Mouse (Mus musculus): ENCODE measurements around the gene Hdgf. TPM values are rescaled to one million over a fixed set of nuclear protein-coding genes. Genes with fewer than 3 reads are reported as not detected.
"Not testable (repeated sequence)": the region's sequence is repeated elsewhere in the genome, so short reads cannot be mapped to it uniquely, and the experiment has no call there.

Gene Hdgf
- 269 and 289 TPM in 2 replicates for polyA plus RNA-seq (2014; fragmentation: Nextera tagmentation; extraction: Ambion mirVana)

DNA sequence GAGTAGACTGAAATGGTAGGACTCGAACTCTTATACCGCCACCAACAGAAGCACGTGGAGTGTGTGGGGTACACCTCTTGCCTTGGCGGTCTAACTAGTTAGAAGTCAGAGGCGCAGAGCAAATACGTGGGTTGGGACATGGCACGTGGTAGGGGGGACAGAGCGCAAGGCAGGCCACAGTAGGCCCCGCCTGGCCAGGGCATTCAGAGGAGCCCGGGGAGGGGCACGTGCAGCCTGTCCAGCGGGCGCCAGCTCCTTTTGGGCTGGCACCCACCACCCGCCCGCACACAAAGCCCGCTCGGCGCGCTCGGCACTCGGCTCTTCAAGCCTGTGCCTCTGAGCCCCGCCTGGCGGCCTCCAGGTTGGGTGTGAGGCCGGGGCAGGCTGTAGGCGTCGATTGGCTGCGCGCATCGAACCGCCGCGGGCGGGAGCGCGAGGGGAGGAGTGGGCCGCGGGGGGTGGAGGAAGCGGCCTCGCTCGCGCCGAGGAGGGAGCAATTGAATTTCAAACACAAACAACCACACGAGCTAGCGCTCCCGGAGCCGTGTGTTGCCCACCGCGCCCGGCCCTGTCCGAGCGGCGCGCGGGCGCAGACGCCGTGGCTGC, at the start of gene Hdgf:
Hdgf (plus strand) TSS at position 442 of the 606 bp plus-strand sequence.
- peaks cover 14% of the 10 kb centered on the region for H3K4me1 ChIP-seq (ENCODE audit: control insufficient read depth, insufficient read depth, low read length)
- no peaks in the 10 kb centered on the region for H3K9me3 ChIP-seq (replicated peaks; ENCODE audit: control insufficient read depth, low read length)
- H3K4me3 ChIP-seq (ENCODE audit: low read depth, low read length), result peak within 1 kb of the TSS; percentile 99
- H3K4me2 ChIP-seq (ENCODE audit: low read depth, low read length), result peak within 1 kb of the TSS; percentile 62
- under 1% methylated on average over 50 of the region's 57 CpGs for WGBS
- no peaks in the 10 kb centered on the region for H3K36me3 ChIP-seq (replicated peaks; ENCODE audit: control insufficient read depth, insufficient read depth, low read depth, low read length)
- no peaks in the 10 kb centered on the region for H3K27me3 ChIP-seq (ENCODE audit: control insufficient read depth, insufficient read depth, low read length)
- peak; percentile 98 for DNase-seq (ENCODE audit: low spot score)
- peak; percentile 90 for ATAC-seq (replicated peaks; ENCODE audit: insufficient number of reproducible peaks, low FRiP score, low TSS enrichment, low read depth)
- peak within 1 kb of the TSS; percentile 95 for H3K27ac ChIP-seq (replicated peaks; ENCODE audit: low read depth, low read length)
- peak within 1 kb of the TSS; percentile 98 for H3K9ac ChIP-seq (replicated peaks; ENCODE audit: low read length)

DNA sequence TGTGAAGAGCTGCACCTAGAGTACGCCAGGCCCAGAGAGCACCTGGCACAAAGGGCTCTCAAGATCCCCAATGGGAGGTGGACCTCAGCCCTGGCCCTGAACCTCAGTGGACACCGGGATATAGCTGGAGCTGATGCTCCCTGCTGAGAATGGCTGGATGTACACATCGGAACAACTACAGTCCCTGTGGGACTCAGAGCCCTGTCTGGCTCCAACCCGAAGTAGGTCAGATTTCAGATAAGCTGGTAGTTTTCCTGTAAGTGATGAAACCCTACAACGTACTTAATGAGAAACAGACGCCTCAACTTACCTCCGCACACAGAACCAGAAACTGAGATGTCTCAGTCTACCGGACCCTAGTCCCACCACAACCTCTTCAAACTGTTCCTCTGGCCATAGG, 48.5 kb upstream of the Hdgf start:
- no peak overlapping the region for H3K4me2 ChIP-seq (ENCODE audit: low read depth, low read length)
- H3K27me3 ChIP-seq (ENCODE audit: control insufficient read depth, insufficient read depth, low read length), result no peaks in the 10 kb centered on the region
- no peak overlapping the region for H3K27ac ChIP-seq (replicated peaks; ENCODE audit: low read depth, low read length)
- H3K36me3 ChIP-seq (replicated peaks; ENCODE audit: control insufficient read depth, insufficient read depth, low read depth, low read length), result peaks cover 2% of the 10 kb centered on the region; the same call in 1 of the 2 replicates
- no peaks in the 10 kb centered on the region for H3K4me1 ChIP-seq (ENCODE audit: control insufficient read depth, insufficient read depth, low read length)
- H3K9me3 ChIP-seq (replicated peaks; ENCODE audit: control insufficient read depth, low read length), result no peaks in the 10 kb centered on the region
- 56% methylated on average over 8 of the region's 8 CpGs for WGBS
- no peak for ATAC-seq (replicated peaks; ENCODE audit: insufficient number of reproducible peaks, low FRiP score, low TSS enrichment, low read depth)
- peak; percentile 35 for DNase-seq (ENCODE audit: low spot score)
- no peak overlapping the region for H3K4me3 ChIP-seq (ENCODE audit: low read depth, low read length)
- no peak overlapping the region for H3K9ac ChIP-seq (replicated peaks; ENCODE audit: low read length)

DNA sequence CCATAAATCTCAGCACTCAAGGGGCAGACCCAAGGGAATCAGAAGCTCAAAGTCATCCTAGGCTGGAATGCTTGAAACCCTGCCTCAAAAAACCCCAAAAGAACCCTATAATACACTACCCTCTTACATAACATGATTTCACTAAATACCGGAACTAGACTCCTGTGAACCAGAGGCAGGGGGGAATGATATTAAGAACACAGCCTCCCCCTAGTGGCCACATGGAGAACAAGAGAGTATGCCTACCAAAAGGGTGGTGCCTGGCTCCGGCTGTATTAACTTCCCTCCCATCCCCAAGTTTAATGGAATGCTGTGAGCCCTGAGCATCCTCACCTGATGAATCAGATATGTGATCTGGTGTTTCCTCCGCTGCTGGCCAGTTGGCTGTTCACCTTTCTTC, 46.3 kb upstream of the Hdgf start:
- Histone ChIP-seq H3K4me2 (ENCODE audit: low read depth, low read length) (no peak overlapping the region), H3K4me1 (ENCODE audit: control insufficient read depth, insufficient read depth, low read length) (no peaks in the 10 kb centered on the region), H3K4me3 (ENCODE audit: low read depth, low read length) (no peak overlapping the region), H3K27me3 (ENCODE audit: control insufficient read depth, insufficient read depth, low read length) (no peaks in the 10 kb centered on the region), H3K36me3 (replicated peaks; ENCODE audit: control insufficient read depth, insufficient read depth, low read depth, low read length) (peaks cover 2% of the 10 kb centered on the region; the same call in 1 of the 2 replicates), H3K27ac (replicated peaks; ENCODE audit: low read depth, low read length) (no peak overlapping the region), H3K9ac (replicated peaks; ENCODE audit: low read length) (no peak overlapping the region), H3K9me3 (replicated peaks; ENCODE audit: control insufficient read depth, low read length) (no peaks in the 10 kb centered on the region)
- ATAC-seq (replicated peaks; ENCODE audit: insufficient number of reproducible peaks, low FRiP score, low TSS enrichment, low read depth) (no peak), DNase-seq (ENCODE audit: low spot score) (peak; percentile 83)
- WGBS, result 31% methylated on average over 3 of the region's 3 CpGs

DNA sequence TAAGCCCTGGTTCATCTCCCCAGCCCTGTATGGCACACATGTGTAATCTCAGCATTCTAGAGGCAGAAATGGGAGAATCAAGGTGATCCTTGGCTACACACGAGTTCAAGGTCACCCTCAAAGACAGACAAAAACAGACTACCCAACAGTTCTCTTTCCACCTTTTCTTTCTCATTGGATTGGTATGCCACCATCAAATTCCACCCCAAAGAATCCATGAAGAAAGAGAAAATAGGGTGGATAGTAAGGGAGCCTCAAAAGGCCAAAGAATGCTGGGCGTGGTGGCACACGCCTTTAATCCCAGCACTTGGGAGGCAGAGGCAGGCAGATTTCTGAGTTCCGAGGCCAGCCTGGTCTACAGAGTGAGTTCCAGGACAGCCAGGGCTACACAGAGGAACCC, 42.0 kb upstream of the Hdgf start:
- not testable (repeated sequence) for H3K4me3 ChIP-seq (ENCODE audit: low read depth, low read length); ATAC-seq (replicated peaks; ENCODE audit: insufficient number of reproducible peaks, low FRiP score, low TSS enrichment, low read depth); H3K4me1 ChIP-seq (ENCODE audit: control insufficient read depth, insufficient read depth, low read length); H3K36me3 ChIP-seq (replicated peaks; ENCODE audit: control insufficient read depth, insufficient read depth, low read depth, low read length); H3K4me2 ChIP-seq (ENCODE audit: low read depth, low read length); H3K27ac ChIP-seq (replicated peaks; ENCODE audit: low read depth, low read length); DNase-seq (ENCODE audit: low spot score); H3K9me3 ChIP-seq (replicated peaks; ENCODE audit: control insufficient read depth, low read length); H3K9ac ChIP-seq (replicated peaks; ENCODE audit: low read length); H3K27me3 ChIP-seq (ENCODE audit: control insufficient read depth, insufficient read depth, low read length)
- 91% methylated on average over 4 of the region's 4 CpGs for WGBS

DNA sequence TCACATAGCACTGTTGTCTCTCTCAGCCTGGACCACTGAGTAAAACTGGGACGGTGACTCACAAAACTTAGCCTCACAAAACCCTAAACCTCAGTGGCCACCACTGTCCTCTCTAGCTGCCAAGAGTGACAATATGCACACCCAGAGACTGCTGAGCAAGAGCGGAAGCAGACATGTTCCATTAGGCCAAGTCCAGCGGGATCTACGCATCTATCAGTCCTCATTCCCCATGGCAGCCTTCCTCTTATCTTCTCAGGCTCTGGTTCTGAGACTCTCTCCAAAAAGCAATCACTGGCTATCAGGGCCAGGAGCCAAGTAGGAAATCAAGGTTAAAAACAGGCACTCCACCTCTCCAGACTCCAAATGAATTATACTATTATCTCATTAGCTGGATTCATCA, 28.4 kb upstream of the Hdgf start:
- ATAC-seq (replicated peaks; ENCODE audit: insufficient number of reproducible peaks, low FRiP score, low TSS enrichment, low read depth) (no peak), DNase-seq (ENCODE audit: low spot score) (no peak)
- Histone ChIP-seq H3K9me3 (replicated peaks; ENCODE audit: control insufficient read depth, low read length) (no peaks in the 10 kb centered on the region), H3K27ac (replicated peaks; ENCODE audit: low read depth, low read length) (no peak overlapping the region), H3K4me3 (ENCODE audit: low read depth, low read length) (no peak overlapping the region), H3K9ac (replicated peaks; ENCODE audit: low read length) (no peak overlapping the region), H3K4me2 (ENCODE audit: low read depth, low read length) (no peak overlapping the region), H3K36me3 (replicated peaks; ENCODE audit: control insufficient read depth, insufficient read depth, low read depth, low read length) (no peaks in the 10 kb centered on the region), H3K27me3 (ENCODE audit: control insufficient read depth, insufficient read depth, low read length) (no peaks in the 10 kb centered on the region), H3K4me1 (ENCODE audit: control insufficient read depth, insufficient read depth, low read length) (no peaks in the 10 kb centered on the region)
- WGBS, result 94% methylated on average over 4 of the region's 4 CpGs

DNA sequence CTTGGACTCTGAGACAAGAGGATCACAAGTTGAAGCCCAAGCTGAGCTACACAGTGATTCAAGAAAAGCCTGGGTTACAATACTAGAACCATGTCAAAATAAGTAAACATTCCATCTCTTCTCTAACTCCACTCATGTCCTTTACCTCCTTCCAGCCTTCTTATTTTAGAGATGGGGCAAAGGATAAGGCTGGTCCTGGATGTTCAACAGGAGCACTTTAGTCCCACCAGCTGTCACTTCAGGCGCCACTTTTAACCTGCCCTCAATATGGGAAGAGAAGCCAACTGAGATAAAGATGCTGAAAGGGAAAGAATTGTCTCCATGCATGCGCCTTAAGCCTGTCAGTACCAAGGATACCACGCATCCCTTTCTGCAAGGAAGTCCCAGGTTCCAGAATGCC, 21.8 kb upstream of the Hdgf start:
- Histone ChIP-seq H3K4me2 (ENCODE audit: low read depth, low read length) (peak overlapping the region; percentile 57), H3K4me3 (ENCODE audit: low read depth, low read length) (peak overlapping the region; percentile 97), H3K4me1 (ENCODE audit: control insufficient read depth, insufficient read depth, low read length) (no peaks in the 10 kb centered on the region), H3K27ac (replicated peaks; ENCODE audit: low read depth, low read length) (no peak overlapping the region), H3K9me3 (replicated peaks; ENCODE audit: control insufficient read depth, low read length) (no peaks in the 10 kb centered on the region), H3K27me3 (ENCODE audit: control insufficient read depth, insufficient read depth, low read length) (no peaks in the 10 kb centered on the region), H3K9ac (replicated peaks; ENCODE audit: low read length) (peak overlapping the region; percentile 95), H3K36me3 (replicated peaks; ENCODE audit: control insufficient read depth, insufficient read depth, low read depth, low read length) (no peaks in the 10 kb centered on the region)
- 4% methylated on average over 3 of the region's 3 CpGs for WGBS
- ATAC-seq (replicated peaks; ENCODE audit: insufficient number of reproducible peaks, low FRiP score, low TSS enrichment, low read depth) (no peak), DNase-seq (ENCODE audit: low spot score) (no peak)

DNA sequence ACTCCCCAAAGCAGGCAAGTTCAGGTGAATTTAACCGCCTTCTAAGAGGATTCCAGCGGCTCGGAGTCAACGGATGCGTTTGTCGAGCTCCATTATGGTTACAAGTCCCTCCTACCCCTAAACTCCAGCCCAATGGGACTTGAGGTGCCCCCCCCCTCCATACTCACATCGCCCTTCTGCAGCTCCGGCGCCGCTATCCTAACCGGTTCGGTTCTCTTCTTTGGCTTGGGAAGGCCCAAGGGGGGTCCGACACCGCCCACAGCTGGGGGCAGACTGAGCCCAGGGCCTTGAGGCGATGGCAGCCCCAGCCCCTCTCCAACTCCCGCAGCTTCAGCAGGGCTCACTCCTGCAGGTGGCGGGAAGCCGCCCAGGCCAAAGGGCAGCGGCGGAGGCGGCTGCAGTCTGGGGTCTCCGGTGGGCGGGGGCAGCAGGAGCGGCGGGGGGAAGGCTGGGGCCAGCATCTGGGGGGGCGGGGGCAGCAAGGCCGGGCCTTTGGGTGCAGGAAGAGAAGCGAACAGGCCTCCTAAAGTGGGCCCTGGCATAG, 21.3 kb upstream of the Hdgf start:
- no peaks in the 10 kb centered on the region for H3K9me3 ChIP-seq (replicated peaks; ENCODE audit: control insufficient read depth, low read length)
- no peaks in the 10 kb centered on the region for H3K4me1 ChIP-seq (ENCODE audit: control insufficient read depth, insufficient read depth, low read length)
- H3K36me3 ChIP-seq (replicated peaks; ENCODE audit: control insufficient read depth, insufficient read depth, low read depth, low read length), result no peaks in the 10 kb centered on the region
- H3K4me3 ChIP-seq (ENCODE audit: low read depth, low read length), result peak overlapping the region; percentile 97
- peak overlapping the region; percentile 73 for H3K27ac ChIP-seq (replicated peaks; ENCODE audit: low read depth, low read length)
- peak overlapping the region; percentile 95 for H3K9ac ChIP-seq (replicated peaks; ENCODE audit: low read length)
- DNase-seq (ENCODE audit: low spot score), result peak; percentile 54
- WGBS, result under 1% methylated on average over 24 of the region's 28 CpGs
- peak overlapping the region; percentile 57 for H3K4me2 ChIP-seq (ENCODE audit: low read depth, low read length)
- H3K27me3 ChIP-seq (ENCODE audit: control insufficient read depth, insufficient read depth, low read length), result no peaks in the 10 kb centered on the region
- peak; percentile 16 for ATAC-seq (replicated peaks; ENCODE audit: insufficient number of reproducible peaks, low FRiP score, low TSS enrichment, low read depth)

DNA sequence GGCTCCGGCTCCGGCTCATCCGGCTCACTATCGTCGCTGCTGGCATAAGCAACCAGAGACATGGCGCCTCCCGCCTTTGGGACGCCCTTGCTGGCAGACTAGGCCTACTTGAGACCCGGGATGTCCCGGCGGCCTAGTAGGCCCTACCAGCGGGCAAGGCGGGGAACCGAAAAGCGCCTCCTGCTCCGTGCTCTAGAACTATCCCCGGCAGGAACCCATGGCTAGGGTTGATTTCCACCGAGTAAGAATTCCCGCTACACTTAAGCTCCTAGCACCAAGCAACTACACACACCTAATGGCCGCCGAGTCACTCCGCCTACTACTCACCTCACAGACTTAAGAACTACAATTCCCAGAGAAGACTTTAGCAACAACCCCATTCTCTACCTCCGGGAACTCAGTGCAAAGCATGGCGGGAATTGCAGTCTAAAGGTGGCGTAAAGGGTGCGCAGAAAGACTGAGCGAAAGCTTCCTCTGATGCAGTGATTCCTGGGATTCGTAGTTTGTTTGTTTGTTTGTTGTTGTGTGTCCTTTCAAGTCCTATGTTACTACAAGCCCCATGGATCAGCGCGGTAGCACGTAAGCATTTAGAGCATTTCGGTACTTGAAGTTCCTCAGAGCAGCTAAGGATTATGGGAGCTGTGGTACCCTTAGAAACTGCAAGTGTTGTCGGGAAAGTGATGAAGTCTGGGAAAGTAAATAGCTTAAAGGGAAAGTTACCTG, 20.7 kb upstream of the Hdgf start, which contains the start of gene Prcc:
Prcc (minus strand) TSS at position 328 of the 723 bp plus-strand sequence.
- WGBS, result under 1% methylated on average over 28 of the region's 33 CpGs
- DNase-seq (ENCODE audit: low spot score), result peak; percentile 97
- Histone ChIP-seq H3K27ac (replicated peaks; ENCODE audit: low read depth, low read length) (peak within 1 kb of the TSS; percentile 73), H3K36me3 (replicated peaks; ENCODE audit: control insufficient read depth, insufficient read depth, low read depth, low read length) (no peaks in the 10 kb centered on the region), H3K27me3 (ENCODE audit: control insufficient read depth, insufficient read depth, low read length) (no peaks in the 10 kb centered on the region), H3K9me3 (replicated peaks; ENCODE audit: control insufficient read depth, low read length) (no peaks in the 10 kb centered on the region), H3K4me1 (ENCODE audit: control insufficient read depth, insufficient read depth, low read length) (no peaks in the 10 kb centered on the region), H3K9ac (replicated peaks; ENCODE audit: low read length) (peak within 1 kb of the TSS; percentile 95), H3K4me2 (ENCODE audit: low read depth, low read length) (peak within 1 kb of the TSS; percentile 57), H3K4me3 (ENCODE audit: low read depth, low read length) (peak within 1 kb of the TSS; percentile 97)
- ATAC-seq (replicated peaks; ENCODE audit: insufficient number of reproducible peaks, low FRiP score, low TSS enrichment, low read depth), result peak; percentile 95
